Mouse (Mus musculus) embryo, embryonic 11 days (tissue): ENCODE results near the gene Gm21974.
A peak's percentile ranks its signal among the peaks of the same experiment; 100 is the strongest.
"Not testable (repeated sequence)": the region's sequence is repeated elsewhere in the genome, so short reads cannot be mapped to it uniquely, and the experiment has no call there.

ENCODE experiments used
- DNase-seq: peaks from one replicate; pipeline ENCODE4 v3.0.0-alpha.2; 2015

The Gm21974 gene

DNA sequence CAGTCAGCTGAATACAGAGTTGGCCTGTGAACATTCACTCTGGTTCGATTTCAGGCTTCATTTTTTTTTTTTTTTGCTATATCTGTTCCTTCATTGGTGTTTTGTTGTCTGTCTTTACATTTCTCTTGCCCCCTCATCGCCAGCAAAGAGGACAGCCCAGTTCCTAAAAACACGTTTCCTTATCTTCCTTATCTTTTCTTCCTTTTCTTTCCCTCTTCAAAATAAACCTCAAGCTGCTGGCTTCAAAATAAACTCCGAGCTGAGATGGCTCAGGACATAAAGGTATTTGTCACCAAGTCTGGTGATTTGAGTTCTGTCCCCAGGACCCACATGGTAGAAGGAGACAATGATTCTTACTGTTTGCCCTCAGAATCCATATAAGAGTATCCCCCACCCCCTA is 17.7 kb upstream of the Gm21974 start:
- no peak for DNase-seq

DNA sequence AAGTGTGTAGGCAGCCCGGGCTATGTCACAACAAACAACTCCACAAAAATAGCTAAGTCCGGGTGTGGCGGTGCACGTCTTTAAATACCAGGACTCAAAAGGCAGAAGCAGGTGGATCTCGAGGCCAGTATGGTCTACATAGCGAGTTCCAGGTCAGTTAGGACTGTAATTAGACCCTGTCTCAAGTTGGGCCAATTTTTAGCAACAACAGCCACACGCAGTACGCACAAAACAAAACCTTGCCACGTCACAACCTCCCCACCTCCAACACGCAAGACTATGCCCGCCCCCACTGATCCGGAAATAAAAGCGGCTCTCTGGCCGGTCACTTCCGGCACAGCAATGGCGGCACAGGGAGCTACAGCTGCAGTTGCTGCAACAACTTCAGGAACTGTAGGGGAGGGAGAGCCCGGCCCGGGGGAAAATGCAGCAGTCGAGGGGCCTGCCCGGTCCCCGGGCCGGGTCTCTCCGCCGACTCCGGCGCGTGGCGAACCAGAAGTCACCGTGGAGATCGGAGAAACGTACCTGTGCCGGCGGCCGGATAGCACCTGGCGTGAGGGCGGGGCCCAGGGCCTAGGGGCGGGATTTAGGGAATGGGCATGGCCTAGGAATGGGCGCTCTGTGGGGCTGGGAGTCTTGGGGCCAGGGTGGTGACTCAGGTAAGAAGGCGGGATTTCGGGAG is 17.1 kb upstream of the Gm21974 start, which contains the start of gene Kat8:
Gene Kat8, plus strand, starts transcription at position 327 of the 682 bp plus-strand sequence.
- peak; percentile 96 for DNase-seq

DNA sequence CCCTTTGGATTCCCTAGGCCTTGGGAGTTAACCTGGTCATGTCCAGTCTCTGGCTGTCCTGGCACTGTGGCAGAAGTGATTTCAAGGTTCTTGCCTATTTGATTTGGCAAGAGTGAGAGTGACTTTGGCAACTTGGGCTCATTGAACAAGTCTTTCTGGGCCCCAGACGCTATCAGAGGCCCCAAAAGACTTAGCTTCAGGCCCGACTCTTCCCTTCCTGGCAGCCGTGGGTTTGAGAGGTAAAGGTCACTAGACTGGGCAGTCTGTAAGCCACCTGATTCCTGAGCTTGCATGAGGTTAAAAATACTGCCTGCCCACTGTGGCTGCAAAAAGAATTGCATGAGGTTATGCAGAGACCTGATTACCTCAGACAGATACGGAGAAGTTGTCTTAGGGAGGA is 13.4 kb upstream of the Gm21974 start:
- no peak for DNase-seq

DNA sequence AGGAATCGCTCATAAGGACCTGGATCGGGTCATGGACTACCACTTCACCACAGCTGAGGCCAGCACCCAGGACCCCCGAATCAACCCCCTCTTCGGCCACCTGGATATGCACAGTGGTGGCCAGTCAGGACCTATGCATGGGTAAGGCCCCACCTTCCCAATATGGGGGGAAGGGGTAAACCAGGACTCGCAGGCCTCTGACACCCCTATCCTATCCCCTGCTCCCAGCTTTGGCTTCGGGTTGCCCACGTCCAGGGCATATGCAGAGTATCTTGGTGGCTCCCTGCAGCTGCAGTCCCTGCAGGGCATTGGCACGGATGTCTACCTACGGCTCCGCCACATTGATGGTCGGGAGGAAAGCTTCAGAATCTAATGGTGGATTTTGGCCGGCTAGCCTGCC is 12.7 kb upstream of the Gm21974 start:
- no peak for DNase-seq

DNA sequence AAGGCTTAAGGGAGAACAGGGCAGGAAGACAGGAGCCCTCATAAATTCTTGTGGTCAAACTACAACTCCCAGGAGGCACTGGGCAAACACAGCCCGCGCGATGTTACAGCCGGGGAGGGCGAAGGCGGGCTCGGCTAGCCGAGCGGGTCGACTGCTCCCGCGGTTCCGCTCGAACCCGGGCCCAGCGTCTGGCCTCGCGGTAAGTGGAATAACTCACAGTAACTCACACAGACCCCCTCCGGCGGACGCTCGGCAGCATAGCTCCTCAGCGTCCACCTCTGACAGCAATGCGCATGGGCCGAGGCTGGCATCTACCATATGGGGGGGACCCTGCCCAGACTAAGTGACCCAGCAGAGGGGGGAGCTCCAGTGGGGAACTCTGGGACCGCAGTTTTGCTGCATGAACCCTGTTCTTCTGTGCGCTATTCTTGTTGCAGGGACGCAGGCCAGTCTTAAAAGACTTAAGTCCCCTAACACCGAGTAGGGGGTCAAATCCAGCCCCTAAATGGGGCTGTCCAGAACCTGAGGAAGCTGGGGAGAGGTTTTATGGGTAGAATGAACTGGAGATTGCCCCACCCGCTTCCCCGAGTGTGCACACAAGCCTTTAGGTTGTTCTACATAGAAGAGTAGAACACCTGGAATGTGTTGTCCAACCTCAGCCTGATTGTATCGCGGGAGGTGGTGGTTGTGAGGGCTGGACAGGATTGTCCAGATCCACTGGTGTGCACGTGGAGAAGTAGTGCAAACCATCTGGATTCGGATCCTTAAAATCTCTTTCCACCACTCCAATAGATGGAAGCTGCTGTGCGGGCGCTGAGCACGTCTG is 8.9 kb upstream of the Gm21974 start, which contains the start of gene Bckdk:
Gene Bckdk, plus strand, starts transcription at position 112 of the 826 bp plus-strand sequence.
- DNase-seq, result peak; percentile 92

DNA sequence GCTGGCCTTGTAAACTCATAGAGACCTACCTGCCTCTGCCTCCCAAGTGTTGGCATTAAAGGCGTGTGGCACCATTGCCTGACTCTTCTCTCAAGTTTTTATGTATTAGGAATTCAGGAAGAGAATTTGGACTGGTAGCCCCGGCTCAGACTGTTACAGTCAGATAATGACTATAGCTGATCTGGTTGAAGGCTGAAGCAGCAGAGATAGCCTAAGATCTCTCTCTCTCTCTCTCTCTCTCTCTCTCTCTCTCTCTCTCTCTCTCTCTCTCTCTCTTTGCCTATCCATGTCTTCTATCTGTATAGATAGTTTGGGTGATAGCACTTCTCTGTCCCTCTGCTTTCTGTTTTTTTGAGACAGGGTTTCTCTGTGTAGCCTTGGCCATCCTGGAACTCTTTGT is 6.5 kb upstream of the Gm21974 start:
- DNase-seq, result no peak

DNA sequence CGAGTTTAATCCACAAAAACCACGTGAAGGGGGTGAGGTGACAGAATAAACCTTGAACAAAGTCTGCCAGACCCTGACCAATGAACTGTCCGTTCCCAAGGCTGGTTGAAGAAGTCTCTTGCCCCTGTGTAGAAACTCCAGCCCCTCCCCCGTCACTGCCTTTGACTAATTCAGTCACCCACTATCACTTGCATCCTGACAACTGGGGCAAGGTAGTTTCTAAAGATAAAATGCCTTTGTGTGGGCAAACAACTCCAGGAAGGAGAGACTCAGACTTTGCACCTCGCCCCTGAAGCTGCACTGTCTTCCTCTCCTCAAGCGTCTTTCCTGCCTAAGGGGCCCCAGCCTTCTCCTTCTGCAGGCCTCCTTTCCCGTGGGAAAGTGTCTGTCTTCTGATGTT is 4.7 kb upstream of the Gm21974 start:
- DNase-seq, result no peak

DNA sequence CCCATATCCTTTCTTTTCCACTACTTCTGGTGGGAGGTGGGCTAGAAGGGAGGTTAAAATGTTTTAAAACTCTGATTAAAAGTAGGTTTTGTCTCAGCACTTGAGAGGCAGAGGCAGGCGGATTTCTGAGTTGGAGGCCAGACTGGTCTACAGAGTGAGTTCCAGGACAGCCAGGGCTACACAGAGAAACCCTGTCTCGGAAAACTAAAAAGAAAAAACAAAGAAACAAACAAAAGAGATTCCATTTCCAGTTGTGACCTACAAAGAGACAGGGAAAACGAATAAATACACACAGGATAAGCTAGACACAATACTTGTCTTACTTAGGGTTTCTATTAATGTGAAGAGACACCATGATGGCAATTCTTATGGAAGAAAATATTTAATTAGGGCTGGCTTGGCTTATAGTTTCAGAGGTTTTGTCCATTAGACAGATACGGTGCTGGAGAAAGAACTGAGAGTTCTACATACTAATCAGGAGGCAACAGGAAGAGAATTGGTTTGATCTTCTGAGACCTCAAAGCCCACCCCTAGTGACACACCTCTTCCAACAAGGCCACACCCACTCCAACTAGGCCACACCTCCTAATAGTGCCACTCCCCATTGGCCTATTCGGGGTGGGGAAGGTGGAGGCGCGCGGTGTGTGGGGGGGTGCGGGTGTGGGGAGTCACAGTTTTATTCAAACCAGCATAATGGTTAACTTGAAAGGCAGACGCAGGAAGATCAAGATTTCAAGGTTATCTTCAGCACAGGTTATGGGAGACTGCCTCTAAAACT is 3.1 kb upstream of the Gm21974 start:
- no peak for DNase-seq

DNA sequence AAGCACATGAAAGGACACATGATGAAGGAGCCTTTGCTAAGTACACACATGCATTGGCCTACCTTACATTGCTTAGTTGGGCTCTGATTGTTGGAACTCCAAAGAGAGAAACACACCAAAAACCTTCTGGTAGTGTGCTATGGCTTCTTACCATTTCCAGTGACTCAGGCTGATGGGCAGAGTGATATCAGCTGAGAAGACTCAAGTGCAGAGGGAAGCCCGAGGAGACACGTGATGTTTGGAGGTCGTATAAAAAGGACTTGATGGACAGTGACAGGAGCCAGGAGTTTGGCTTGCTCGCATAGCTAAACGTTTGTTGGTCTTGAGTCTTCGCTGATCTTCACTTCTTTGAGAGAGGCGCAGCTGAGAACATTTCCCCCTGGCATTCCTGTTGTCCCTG is 2.3 kb upstream of the Gm21974 start:
- no peak for DNase-seq

DNA sequence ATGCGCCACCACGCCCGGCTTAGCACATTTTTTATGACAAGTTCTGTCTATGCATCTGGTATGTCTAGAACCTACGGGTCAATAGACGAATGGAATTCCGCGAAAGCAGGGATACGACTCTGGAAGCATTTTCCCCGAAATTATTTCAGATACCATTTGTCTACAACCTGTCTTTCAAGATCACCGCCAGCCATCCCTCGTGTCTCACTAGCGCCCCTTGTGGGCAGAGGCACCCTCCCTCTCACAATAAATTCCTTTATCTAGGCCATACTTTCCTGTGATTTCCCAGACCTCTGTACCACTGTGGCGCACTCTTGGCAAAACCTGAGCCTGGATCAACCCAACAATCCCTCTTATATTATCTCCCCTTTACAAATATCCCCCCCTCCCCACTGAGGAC is 1.1 kb upstream of the Gm21974 start:
- peak; percentile 64 for DNase-seq

DNA sequence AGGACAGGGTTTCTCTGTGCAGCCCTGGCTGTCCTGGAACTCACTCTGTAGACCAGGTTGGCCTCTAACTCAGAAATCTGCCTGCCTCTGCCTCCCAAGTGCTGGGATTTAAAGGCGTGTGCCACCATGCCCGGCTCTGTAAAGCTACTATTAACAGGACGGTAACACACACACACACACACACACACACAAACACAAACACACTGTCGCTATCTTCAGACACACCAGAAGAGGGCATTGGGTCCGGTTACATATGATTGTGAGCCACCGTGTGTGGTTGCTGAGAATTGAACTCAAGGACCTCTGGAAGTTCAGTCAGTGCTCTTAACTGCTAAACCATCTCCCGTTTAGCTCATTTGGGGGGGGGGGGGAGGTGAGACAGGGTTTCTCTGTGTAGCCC is 637 bp upstream of the Gm21974 start:
- DNase-seq, result not testable (repeated sequence)

DNA sequence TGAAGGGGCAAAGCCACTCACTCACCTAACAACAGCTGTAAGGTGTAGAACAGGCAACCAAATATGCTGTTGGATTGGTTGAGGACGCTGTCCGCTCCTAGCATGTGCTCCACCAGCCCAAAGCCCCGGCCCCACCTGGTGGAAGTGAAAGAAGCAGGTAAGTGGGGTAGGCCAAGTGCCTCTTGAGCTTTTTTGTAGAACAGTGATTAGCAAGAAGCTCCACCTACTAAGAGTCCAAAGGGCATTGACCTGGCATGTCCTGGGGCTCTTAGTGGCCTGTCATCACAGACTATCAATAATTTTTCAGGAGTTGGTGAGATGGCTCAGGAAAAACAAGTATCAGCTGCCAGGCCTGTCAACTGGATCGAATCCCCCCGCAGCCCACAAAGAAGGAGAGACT is 774 bp downstream of the Gm21974 start:
- no peak for DNase-seq

DNA sequence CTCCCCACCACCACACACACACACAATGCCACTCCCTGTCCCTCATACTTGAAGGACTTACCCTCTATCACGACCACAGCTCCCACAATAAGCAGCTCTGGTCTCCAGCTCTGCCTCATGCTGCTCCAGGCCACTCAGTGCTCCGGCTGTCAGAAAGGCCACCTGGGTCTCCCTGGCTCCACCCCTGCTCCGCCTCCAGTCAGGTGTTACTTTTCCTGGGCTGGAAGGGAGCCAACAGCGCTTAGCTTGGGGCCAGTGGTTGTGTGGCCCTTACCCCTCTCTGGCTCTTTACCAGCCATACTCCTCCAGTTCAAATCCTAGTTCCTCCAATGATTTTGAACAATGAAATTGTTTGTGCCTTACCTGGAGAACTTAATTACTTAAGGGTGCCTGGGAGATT is 4.5 kb downstream of the Gm21974 start, which contains the start of gene Prss53:
Gene Prss53, minus strand, starts transcription at position 173 of the 400 bp plus-strand sequence.
- DNase-seq, result no peak

DNA sequence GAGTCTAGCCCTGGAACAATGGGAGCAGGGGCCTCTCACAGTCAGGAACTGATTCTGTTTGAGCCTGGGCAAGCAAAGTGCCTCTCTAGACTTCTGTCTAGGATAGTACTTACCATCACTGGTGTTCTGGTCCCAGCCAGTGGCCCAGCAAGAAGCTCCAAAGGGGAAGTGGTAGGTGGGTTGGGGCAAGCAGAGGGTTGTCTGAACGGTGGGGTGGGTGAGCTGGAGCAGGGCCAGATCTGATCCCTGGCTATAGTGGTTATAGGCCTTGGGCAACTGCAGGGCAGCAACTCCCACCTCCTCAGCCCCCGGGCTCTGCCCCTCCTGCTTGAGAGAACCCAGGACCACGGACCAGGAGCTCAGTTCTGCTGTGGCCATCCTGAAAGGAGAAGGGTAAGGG is 6.4 kb downstream of the Gm21974 start:
- DNase-seq, result no peak

DNA sequence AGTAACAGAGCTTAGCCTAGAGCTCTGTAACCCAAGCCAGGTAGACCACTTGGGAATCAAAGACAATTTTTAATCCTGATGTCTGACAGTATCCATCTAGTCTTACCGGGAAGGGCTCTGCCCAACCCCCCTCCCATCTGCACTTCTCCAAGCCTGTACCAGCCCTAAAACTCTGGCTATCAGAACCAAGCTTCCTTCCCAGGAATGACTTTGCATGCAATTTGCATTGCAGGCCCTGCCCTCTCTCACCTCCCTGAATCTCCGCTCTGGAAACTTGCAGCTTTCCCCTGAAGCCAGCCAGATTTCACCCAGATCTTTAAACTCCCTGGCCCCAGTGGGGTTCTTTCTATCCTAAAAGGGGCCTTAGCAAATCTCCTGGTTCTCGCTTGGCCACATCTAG is 7.5 kb downstream of the Gm21974 start:
- no peak for DNase-seq

DNA sequence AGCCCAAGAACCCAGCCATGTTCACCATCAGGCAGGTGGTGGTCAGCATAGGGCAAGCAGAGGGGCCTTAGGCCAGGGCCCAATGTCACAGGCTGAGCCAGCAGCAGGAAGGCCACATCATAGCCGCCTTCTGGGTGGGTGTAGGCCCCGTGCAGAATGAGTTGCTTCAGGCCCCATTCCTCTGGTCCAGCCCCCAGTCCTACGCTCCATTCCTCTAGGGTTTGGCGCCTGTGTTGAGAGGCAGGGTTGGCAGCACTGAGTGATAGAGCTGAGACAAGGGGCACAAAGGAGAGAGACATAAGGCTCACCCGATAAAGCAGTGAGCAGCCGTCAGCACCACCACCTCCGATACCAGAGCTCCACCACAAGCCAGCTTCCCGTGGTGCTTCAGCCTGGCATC is 8.1 kb downstream of the Gm21974 start:
- no peak for DNase-seq

DNA sequence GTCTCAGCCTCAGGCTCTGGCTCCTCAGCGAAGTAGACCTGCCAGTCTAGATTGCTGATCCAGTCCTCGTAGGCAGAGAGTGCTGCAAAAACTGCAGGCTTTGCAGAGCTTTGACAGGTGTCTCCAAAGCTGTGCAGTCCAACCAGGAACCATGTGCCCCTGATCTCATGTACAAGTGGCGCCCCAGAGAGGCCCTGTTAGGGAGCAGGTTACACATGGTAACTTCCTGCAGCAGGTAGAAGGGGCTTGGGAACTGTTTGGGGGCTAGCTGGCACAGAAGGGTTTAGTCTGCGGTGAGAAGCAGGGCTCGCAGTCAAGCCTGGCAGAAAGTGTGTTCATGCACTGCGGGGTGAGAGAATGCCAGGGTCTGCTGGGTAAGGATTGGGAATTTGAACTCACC is 8.7 kb downstream of the Gm21974 start:
- DNase-seq, result no peak

DNA sequence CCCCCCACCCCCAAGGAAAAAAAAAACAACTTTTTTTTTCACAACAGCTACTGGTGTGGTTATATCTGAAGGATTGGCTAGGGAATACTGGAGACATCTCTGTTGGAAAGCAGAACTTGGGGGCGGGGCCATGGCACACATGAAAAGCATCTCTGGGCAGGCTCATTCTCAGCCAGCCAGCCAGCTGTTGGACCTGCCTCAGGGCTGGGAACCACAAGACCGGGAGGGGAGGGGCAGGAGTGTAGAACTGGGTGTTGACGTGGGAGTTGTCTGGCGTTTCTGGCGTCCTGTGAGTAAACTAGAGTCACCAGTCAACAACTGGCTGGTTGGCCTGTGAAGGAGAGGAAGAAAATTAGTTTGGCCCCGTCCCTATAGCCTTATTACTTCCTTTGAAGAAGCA is 9.3 kb downstream of the Gm21974 start:
- DNase-seq, result no peak

DNA sequence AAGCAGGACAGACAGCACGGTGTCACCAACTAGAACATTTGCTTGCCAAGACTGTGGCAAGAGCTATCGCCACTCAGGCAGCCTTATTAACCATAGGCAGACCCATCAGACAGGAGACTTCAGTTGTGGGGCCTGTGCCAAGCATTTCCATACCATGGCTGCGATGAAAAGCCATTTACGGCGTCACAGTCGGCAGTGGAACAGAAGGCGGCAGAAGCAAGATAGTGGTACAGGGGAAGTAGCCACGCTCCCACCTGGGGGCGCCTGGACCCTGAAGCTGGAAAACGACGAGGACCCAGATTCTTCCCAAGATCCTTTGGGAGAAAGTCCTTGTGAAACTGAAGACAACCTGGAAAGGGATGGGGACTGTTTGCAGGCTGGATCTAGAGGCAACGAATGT is 14.8 kb downstream of the Gm21974 start:
- DNase-seq, result no peak

DNA sequence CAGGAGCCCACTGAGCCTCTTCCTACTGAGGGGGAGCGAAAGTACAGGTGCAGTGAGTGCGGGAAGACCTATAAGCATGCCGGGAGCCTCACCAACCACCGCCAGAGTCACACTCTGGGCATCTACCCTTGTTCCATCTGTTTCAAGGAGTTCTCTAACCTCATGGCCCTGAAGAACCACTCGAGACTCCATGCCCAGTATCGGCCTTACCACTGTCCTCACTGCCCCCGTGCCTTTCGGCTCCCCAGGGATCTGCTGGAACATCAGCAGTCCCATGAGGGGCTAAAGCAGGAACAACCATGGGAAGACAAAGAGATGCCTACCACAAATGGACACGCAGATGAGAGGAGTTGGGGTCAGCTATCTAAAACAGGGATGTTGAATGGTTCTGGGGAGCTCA is 16.0 kb downstream of the Gm21974 start:
- DNase-seq, result no peak

DNA sequence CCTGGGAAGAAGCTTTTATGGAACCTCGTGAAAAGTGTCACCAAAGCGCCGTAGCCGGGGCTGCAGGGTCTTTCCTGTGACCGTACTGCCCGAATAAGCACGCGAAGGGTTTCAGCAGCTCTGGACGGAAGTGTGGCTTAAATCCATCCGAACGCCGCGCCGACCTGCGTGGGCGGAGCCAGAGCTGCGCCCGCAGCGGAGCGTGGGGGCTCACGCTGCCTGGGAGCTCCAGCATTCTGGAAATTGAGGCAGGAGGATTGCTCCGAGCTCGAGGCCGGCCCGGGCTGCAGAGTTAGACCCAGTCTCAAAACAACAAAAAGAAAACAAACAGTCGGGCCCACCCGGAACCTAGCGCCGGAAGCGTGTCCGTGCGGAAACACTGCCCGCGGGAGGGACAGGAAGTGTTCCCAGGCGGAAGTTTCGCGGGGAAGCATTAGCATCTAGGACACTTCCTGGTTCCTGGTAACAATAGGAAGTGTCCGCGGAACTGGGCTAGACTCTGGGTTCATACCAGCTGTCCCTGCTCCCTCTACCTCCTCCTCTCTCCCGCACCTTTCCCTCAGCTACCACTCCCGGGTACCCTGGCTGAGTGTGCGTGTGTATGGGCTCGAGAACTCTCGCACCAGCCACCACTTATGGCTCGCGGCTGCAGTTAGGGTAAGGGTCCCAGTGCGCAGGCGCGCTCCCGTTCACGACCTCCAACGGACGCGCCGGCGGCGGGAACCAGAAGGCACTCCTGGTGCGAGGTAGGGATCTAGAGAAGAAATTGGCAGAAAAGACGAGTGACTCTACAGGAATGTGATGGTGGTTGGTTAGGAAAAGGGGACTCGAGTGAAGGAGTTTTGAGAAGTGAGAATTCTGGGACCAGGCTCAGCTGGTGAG is 18.5 kb downstream of the Gm21974 start, which contains the start of gene Zfp668:
Gene Zfp668, minus strand, starts transcription at position 362 of the 882 bp plus-strand sequence.
- peak; percentile 96 for DNase-seq

DNA sequence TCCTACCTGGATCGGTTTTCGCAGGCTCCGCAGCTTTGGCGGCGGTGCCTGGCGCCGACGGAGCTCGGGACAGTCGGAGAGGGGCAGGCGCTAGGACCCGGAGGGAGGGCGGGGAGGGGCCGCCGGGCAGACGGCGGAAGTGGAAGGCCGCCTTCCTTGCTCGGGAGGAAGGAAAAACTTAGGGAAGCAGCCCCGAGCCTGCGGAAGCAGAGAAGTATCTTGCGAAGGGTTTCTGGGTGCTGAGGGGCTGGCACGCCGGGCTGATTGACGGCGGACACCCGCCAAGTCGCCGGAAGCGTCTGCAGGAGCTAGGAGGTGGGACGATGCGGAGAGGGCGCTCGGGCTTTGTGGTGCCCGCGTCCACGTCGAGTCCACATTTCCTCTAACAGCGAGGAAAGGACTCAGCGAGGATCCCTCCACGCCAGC is 19.2 kb downstream of the Gm21974 start, which contains the start of gene Zfp646:
Gene Zfp646, plus strand, starts transcription at position 181 of the 426 bp plus-strand sequence.
- peak; percentile 92 for DNase-seq
